Mouse (Mus musculus) gastrocnemius, postnatal 25 days (tissue): ENCODE results near the gene Gas2. TPM values are rescaled to one million over a fixed set of nuclear protein-coding genes. Genes with fewer than 3 reads are reported as not detected.

ENCODE experiments used
- DNase-seq: peaks from one replicate; pipeline ENCODE4 v3.0.0; 2022
- total RNA-seq, 2 experiments: library from RNA; stranded (reverse); gene quantifications; 1 replicate in 1 of 2; 2 replicates in 1 of 2; pipeline ENCODE4 v1.2.3; 2021

The Gas2 gene
- total RNA-seq, 2 experiments from 2014 or later, result 3.1 to 4.7 TPM

DNA sequence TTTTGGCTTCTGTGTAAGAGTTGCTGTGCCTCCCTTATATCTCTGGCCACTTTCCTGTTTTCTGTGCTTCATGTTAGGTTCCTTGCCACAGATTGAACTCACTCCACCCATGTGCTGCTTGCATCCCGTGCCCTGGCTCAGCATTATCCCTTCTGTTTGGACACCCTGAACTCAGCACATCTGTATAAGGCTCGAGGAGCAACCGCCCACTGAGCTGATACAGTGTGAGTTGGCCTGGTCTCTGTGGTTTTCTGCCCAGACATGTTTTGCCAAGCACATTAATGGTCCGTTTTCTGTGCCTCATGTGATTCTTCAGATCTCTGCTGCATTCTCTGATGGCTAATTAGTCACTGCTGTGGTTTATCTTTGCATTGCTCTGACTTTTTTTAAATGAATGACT is 105.8 kb downstream of the Gas2 start:
- DNase-seq, result no peak

DNA sequence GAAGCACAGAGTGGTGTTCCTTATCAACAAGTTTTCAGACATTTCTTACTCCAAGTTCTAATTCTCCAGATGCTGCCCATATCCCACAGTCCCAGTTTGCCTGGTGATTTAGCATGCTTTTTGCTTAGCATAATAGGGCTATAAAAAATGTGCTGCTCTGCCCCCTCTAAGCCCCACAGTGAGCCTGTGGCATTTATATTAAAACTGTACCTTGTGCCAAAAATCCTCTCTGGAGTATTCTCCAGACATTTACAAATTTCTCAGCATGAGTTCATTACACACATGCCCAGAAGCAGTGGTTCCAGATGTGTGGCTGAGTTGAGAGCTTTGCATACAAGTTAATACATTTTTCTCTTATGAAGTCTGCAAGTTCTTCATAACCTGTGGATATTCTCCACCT is 107.6 kb downstream of the Gas2 start:
- no peak for DNase-seq

DNA sequence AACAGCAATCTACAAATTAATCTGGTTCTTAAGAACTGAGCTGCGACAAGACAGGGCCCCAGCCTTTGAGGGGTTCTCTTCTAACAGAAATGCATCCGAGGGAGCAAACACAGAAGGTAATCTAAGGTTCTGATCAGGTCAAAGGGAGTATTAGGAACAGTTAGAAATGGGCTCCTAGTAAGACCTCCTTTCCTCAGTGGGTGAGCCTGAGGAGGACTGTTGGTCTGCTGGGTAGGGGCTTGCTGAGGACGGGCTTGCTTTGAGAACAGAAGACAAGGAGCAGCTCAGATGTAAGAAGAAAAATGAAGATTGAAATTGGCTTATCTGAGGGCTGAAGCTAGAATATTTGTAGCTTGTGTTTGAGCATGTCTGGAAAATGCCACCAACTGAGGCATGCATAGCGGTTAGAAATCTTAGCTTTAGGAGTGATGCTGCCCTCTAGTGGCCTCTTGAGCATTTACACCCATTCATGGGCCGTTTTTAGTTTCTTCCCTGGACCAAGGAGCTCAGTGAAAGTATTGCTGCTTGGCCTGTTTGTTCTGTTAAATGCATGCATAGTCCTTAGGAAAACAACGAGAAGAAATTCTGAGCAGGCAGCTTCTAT is 110.5 kb downstream of the Gas2 start:
- DNase-seq, result peak; percentile 11

DNA sequence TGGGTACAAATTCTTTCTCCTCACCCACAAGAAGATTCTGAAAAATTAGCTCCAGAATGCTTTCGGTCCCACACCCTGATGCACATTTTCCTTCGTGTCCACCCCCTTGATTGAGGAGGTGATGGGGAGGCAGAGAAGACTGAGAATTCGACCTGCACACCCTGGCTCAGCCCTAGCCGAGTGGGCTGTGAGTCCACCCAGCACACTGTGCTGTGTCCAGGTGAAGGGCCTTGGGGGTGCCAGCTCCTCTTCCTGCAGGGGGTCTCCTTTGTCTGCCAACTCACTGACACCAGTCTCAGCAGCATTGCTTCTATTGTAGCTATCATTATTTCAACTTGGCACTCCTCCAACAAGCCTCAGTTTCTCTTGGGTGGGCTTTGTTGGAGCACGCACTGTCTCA is 111.3 kb downstream of the Gas2 start:
- no peak for DNase-seq

DNA sequence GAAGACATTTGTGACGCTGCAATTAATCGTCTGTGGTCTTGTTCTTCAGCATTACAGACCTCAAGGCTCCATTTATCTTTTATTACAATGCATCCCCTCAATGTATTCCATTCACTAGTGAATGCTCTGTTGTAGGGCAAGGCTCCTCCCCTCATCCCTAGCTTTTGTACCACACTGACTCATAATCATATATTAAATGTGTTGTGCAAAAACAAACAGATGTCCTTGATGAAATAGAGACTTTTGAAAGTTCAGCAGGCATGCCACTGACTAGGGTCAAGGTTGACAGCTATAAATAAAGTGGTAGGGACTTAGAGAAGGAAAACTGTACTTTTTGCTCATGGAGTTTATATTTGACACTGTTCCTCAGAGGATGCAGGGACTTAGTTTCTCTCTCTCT is 111.7 kb downstream of the Gas2 start:
- DNase-seq, result no peak

DNA sequence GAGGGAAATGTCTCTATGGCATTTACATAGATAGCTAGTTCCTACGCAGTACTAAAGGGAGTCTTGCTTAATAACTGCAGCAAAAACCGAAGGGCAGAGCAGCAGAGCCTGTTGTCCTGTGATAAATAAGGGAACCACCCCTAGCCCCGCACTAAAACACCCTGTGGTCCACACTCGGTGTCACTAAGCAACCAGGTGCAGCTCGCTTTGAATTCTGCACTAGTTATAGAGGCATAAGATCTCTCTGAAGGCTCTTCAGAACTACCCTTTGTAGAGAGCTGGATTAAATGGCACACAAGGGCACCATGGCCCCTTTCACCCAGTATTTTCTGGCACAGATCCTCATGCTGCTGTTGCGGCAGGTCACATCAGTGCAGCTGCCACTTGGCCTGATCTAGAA is 113.4 kb downstream of the Gas2 start:
- DNase-seq, result no peak

DNA sequence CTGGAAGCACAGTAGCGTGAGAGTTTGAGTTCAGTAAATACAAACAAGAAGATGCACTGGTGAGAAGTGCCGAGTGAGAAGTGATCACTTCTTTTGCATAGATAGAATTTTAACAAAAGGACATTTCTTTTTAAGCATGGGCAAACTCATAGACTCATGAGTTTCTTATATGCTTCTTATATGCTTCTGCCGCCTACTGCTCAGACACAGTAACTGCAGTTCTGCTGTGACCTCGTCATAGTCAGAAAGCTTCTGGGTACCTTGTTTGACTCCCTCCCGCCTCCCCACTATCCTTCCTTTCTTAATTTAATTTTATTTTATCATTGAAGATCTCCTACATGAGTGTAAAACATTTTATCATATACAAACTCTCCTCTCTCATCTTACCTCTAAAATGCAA is 117.5 kb downstream of the Gas2 start:
- DNase-seq, result no peak

DNA sequence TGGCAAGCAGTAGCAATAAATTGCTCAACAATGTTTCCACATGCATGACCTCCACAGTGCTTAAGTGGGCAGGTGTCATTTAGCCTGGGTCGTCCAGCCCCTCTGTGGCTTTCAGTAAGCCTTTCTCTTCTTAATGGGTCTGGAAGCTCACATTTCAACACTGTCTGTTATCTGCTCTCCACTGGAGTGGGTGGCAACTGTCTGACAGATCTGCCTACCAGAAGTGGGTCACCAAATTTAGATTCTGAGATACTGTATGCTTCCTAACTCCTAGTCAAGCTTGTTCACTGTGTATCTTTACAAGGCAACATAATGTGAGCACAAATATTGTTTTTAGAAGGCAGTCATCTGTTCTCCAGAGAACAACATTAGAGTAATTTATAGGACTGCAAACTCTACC is 120.5 kb downstream of the Gas2 start:
- DNase-seq, result no peak

DNA sequence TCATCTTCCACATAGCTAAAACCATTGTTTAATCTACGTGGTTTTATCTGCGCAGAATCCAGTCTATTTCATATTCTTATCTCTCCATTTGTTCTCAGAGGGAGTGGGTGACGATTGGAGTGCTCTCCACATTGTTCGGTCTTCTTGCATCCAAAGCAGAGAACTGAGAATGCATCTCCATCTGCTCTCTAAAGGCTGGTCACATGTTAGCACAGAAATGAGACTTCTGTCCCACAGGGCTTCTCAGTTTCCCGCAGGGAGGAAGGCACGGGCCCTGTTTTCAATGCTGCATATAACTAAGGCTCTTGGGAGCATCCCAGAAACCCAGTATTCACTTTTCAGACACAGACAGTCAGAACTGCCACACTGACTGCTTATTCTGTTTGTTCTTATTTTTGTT is 123.9 kb downstream of the Gas2 start:
- DNase-seq, result no peak

DNA sequence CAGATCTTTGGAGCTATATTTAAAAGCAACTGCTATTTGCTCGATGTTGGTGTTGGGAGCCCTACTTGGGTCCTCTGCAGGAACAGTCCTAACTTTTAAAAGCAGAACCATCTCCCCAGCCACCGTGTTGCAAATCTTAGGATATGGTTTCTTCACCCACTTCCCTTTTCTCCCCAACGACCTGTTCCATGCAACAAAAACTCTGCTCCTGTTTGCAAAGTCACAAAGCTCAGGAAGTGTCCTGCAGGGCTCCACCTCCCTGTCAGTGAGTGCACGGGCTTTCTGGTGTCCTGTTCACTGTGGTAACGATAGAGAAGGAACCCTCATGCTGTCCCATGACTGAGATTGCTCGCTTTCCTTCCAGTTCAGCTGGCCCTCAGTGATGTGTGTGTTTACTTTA is 125.1 kb downstream of the Gas2 start:
- DNase-seq, result no peak

DNA sequence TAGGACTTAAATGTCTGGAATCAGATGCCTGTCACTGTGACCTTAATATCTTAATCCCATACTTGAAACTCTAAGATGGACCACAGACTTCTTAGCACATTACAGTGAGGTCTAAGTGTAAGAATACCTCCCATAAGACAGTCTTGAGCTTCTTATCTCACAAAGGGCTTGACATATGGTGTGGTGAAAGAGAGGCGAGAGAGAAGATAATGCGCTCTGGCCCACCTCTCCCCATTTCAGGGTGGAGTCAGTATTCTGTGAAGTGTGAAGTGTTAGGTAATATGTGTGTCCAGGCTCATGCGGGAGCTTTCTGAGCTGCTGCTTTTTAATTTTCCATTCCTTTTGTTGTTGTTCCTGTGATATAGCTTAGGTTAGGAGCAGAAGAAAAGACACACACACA is 129.2 kb downstream of the Gas2 start:
- no peak for DNase-seq

DNA sequence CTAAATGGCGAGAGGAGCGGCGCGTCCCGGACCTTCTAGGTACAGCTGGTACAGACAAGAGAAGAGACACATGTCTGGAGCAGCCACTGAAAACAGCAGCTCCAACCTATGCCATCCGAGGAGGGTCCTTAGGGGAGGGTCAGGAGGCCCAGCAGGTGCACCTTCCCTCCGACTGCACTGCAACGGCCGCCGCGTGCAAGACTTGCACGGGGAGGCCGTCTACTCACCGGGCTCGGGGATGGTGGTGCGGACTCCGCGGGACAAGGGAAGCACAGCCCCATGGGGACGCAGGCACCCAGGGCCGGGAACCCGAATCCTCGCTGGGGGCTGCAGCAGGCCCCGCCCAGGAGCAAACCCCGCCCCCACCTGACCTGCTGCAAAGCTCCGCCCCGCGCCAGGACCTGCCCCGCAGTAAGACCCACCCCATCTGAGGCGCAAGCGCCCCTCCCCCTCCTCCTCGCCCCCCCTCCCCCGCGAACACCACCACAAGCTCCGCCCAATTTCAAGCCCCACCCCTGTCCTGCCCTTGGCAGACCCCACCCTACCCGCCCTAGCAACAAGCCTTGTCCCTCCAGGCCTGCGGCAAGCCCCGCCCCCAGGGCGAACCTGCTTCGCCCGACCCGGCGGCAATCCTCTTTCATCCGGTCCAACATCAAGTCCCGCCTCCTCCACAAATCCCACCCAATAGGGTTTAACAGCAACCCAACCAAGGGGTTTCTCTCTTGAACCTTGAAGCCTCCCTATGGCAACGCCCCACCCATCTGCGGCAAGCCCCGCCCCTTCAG is 143.9 kb downstream of the Gas2 start, which contains the start of gene Svip:
Gene Svip (minus strand): TSS at position 508 of the 785 bp plus-strand sequence.
- DNase-seq, result peak; percentile 87

DNA sequence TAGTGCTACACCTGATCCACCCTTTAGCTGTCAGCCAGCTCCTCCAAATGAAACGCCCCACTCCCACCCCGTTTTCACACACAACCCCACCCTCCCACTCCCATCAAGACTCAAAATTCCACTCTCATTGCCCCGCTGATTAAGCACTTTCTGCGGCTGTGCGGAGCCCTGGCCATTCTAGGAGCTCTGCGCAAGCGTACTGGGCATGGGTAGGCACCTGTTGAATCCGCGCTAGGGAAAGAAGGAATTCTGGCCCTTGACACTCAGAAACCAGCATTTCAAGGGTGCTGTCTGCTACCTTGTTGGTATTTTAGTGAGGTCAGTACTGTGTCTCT is 144.4 kb downstream of the Gas2 start:
- no peak for DNase-seq

DNA sequence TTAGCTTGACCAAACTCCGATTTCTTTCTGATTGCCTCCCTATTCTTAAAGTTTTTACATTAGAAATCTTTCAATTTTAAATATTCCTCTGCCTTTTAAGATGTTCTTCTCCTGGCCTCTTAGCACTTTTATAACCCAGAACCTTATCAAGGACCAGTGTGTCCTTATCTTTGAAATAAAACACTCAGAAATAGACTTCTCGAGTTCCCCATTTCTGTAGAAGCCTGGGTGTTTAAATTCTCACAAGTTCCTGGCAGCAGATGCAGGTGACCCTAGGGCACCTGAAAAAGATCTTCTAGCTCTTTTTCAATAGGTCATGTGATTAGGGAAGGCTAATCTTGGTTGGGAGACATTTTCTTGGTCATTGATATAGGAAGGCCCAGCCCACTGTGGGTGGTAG is 145.3 kb downstream of the Gas2 start:
- no peak for DNase-seq

DNA sequence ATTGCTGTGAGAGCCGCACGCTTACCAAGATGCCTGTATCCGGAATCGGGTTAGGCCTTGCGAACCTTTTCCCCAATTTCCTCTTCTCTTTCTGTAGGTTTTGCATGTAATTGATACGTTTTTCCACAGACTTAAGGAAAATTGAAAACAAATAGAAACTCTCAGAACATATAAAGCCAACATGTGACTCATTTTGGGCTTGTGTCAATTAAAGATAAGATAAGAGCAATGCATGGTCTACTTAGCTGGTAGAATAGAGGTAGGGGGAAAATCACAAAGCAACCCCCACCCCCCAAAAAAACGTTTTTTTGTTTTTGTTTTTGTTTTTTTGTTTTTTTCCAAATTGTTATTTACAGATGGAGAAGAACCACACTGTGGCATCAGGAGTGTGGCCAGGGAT is 151.6 kb downstream of the Gas2 start:
- DNase-seq, result no peak

DNA sequence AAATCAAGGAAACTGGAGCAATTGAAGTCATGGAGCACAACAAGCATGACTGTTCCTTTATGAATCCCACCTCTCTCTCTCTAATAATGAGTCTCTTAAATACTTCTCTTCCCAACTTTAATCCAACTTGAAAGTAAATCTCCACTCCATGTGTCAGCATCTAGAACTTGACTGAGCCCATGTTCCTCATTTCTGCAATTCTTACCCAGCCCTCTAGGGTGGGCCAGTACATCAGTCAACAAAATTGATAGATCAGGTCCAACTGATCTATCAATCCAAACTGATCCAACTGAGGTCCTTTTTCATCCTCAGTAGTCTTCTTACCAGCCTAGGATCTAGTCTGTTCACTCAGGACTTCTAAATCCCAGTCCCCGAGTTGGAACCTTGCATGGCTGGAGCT is 153.4 kb downstream of the Gas2 start:
- DNase-seq, result no peak

DNA sequence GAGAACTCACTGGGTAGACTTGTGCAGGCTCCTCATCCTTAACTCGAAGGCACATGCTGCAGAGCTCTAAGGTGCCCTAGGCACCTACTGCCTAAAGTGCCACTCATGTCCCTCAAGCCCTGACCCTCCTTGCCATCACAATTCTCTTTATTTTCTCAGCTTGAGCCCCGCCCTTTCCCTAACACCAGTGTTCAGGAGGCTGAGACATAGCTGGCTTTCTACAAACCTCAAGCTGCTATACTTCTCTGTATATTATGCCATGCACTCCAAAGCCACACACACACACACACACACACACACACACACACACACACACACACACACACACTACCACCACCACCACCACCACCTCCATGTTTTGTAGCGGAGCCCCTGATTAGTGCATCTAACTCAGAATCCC is 153.8 kb downstream of the Gas2 start, which contains the start of gene 1700015G11Rik:
Gene 1700015G11Rik (minus strand): TSS at position 101 of the 400 bp plus-strand sequence.
- no peak for DNase-seq

DNA sequence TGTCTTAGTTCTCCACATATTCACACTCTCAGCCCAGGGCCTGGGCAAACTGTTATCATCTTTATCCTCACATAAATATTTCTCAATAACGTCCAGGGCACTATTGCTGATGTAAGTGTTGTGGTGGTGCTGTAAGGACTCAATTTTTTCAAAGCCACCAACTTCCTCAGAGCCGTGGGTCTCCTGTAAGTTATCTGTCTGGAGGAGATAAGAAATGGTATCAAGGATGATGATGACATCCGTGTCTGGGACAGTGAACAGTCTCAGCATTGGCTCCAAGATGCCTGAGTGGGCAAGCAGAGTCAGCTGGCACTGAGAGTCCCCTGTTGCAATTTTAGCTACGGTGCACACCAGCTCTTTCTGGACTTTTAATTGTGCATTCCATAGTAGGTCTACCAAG is 160.2 kb downstream of the Gas2 start:
- DNase-seq, result no peak

DNA sequence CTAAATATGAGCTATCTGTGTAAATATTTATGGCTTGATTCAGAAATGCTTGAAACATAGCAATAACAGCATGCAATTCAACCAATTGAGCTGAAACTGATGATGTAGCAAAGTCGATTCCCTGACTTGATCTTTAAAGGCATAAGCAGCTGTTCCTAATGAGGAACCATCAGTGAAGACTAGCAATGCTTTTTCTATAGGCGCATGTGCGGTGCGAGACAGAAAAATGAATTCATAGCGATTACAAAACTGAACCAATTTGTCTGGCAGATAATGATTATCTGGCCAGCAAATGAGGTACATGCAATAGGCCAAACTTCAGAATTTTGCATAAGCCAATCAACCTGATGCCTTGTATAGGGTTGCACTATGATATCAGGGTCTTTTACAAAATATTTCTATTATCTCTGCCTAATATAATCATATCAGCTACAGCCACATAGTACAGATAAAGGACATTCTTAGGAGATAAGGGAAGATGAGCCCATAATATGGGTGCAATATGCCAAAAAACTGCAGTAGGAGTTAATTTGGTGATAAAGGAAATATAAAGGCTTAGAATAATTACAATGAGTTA is 162.3 kb downstream of the Gas2 start:
- no peak for DNase-seq

DNA sequence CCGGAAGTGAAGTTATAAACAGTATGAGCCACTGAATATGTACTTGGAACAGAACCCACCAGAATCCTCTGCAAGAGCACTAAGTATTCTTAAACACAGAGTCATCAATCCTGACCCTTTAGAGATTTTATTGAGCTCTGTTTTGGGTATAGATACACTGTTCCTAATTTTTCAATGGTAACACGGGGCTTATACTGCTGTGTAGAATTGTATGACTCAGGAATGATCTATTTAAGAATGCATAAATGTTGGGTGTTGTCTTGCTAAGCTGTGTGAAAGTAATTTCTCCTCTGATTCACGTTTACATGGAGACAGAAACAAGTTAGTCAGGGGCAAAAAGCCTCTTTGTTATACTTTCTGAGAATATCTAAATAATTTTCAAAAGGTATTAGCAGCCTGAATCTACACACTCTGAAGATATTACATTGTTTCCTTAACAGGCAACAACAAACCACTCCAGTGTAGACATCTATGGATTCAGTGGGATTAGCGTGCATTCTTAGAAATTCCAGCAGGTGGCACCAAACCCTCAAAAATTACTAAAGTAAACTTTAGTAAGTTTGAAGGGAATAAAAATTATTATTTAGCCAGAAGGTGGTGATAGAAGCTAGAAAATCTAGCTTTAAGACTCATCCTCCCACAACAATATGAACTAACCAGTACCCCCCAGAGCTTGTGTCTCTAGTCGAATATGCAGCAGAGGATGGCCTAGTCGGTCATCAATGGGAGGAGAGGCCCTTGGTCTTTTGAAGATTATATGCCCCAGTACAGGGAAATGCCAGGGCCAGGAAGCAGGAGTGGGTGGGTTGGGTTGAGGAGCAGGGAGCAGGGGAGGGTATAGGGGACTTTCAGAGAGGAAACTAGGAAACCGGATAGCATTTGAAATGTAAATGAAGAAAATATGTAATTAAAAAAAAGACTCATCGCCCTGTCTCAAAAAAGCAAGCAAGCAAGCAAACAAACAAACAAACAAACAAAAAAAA is 176.1 kb downstream of the Gas2 start:
- DNase-seq, result no peak
